Mouse (Mus musculus) bone marrow, adult 2 months (tissue): ENCODE data around the gene Dpt. TPM values are rescaled to one million over a fixed set of nuclear protein-coding genes. Genes with fewer than 3 reads are reported as not detected.

Source experiments
- H3K27ac ChIP-seq: fragments of 200-500 bp; 2 replicates; pipeline ENCODE4 v1.5.1; 2012; ENCODE audit warnings: low read depth, mild to moderate bottlenecking, control low read depth, inconsistent platforms, low read length; ENCODE audit not compliant: control insufficient read depth, poor library complexity, insufficient read depth
- H3K4me1 ChIP-seq: fragments of 200-500 bp; 2 replicates; pipeline ENCODE4 v1.6.1; 2011; ENCODE audit warnings: low read length; ENCODE audit not compliant: control insufficient read depth, insufficient read depth
- H3K4me3 ChIP-seq: fragments of 200-500 bp; replicated peaks from 2 replicates; pipeline ENCODE3; 2011; ENCODE audit warnings: mild to moderate bottlenecking, low read depth, low read length, control low read depth; ENCODE audit not compliant: control insufficient read depth
- CTCF ChIP-seq: fragments of 200-500 bp; IDR thresholded peaks from 2 replicates; pipeline ENCODE4 v1.5.1; 2011; ENCODE audit warnings: low read length, control low read depth; ENCODE audit not compliant: control insufficient read depth, insufficient read depth
- POLR2A ChIP-seq: fragments of 200-500 bp; IDR thresholded peaks from 2 replicates; pipeline ENCODE4 v1.6.1; 2011; ENCODE audit warnings: low read depth, mild to moderate bottlenecking, control low read depth, low read length, borderline replicate concordance; ENCODE audit not compliant: control insufficient read depth
- WGBS: fragments of 180-500 bp; shearing (Covaris S2); methylation state at CpG from one replicate; pipeline ENCODE4 v1.1.7; 2018; 5-methylcytosine and 5-hydroxymethylcytosine counted together
- polyA plus RNA-seq: library from polyadenylated mRNA; stranded (reverse); fragments of >200 nt; gene quantifications from 2 replicates; pipeline ENCODE4 v1.2.4, GENCODE M21; 2011; ENCODE audit warnings: low replicate concordance; ENCODE audit not compliant: missing spikeins, insufficient read depth, insufficient read length

Gene Dpt
- polyA plus RNA-seq = 1.5 TPM in 1 of 2 replicates, not detected in the other

DNA sequence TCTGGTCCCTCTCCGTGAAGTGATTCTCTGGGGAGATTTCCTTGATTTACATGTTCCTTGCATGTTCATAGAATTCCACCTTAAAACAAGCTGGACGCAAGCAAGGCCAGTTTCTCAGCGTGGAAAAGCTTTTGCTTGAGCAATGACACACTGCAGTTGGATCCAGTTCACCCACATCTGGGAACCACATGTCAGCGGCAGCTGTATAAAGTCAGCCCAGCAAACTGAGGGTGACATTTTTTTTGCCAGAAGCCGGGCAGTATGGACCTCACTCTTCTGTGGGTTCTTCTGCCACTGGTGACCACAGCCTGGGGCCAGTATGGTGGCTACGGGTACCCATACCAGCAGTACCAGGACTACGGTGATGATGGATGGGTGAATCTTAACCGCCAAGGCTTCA is at the start of gene Dpt:
Gene Dpt (plus strand): TSS at position 174 of the 400 bp plus-strand sequence.
- TF ChIP-seq CTCF (no peak), POLR2A (no peak)
- H3K4me1 ChIP-seq = no peaks in the 10 kb centered on the region
- 85% methylated on average over 8 of the region's 8 CpGs for WGBS
- H3K4me3 ChIP-seq = no peak within 1 kb of the TSS
- H3K27ac ChIP-seq = no peak within 1 kb of the TSS

- H3K4me1 ChIP-seq = no peaks in the 10 kb centered on the region
- H3K27ac ChIP-seq = no peak overlapping the region
- H3K4me3 ChIP-seq = no peak overlapping the region
- 80% methylated on average over 4 of the region's 4 CpGs for WGBS
- TF ChIP-seq CTCF (no peak), POLR2A (no peak)
Measured at GRCm38 (mm10) chr1:164753736-164754135, 42.7 kb upstream of the Dpt start.

DNA sequence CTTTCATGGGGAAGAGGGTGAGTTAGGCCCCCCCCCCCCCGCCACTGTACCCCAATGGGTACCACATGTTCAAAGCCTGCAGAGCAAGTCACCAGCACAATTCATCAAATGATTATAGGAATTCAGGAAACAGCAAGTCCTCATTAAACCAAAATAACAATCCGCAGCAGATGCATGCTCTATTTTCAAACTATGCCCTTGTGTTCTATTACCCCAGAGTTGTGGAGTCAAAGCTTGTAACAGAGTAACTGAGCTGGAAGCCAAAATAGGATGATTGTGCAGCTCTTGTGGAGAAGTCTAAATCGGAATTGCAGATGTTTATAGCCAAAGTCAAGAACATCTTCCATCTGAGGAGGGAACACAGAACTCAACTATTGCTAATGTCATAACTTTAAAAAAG is 40.8 kb upstream of the Dpt start:
- H3K4me3 ChIP-seq = no peak overlapping the region
- TF ChIP-seq CTCF = no peak
- no peak for TF ChIP-seq POLR2A
- H3K27ac ChIP-seq = no peak overlapping the region
- no peaks in the 10 kb centered on the region; the same call in 1 of the 2 replicates for H3K4me1 ChIP-seq
- 78% methylated on average over 3 of the region's 3 CpGs for WGBS

GRCm38 (mm10) chr1:164756951-164757350 is 39.5 kb upstream of the Dpt start:
- Histone ChIP-seq H3K4me1 (no peaks in the 10 kb centered on the region; the same call in 1 of the 2 replicates), H3K4me3 (no peak overlapping the region), H3K27ac (no peak overlapping the region)
- 44% methylated on average over 2 of the region's 2 CpGs for WGBS
- TF ChIP-seq POLR2A = no peak
- TF ChIP-seq CTCF = no peak

GRCm38 (mm10) chr1:164758401-164758800 is 38.0 kb upstream of the Dpt start:
- H3K4me1 ChIP-seq = no peaks in the 10 kb centered on the region; the same call in 1 of the 2 replicates
- no peak overlapping the region for H3K27ac ChIP-seq
- no peak overlapping the region for H3K4me3 ChIP-seq
- 71% methylated on average over 2 of the region's 2 CpGs for WGBS
- no peak for TF ChIP-seq CTCF
- TF ChIP-seq POLR2A = no peak

DNA sequence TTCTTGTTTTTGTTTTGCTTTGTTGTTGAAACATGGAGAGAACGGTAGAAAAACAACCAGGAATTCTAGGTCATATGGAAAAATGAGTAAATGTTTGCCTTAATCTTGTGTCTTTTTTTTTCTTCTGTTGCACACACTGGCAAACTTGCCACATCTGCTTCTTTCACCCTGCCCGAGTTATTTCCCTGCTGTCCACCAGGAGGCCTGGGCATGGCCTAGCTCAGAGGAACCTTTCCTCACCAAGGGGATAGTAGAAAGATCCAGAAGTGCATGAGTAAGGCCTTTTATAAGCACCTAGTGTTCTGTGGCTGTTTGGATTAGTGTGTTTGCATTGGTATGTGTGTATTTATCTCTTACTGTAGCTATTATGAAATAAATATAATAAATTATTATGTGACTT is 34.2 kb upstream of the Dpt start:
- WGBS = 47% methylated on average over 2 of the region's 2 CpGs

DNA sequence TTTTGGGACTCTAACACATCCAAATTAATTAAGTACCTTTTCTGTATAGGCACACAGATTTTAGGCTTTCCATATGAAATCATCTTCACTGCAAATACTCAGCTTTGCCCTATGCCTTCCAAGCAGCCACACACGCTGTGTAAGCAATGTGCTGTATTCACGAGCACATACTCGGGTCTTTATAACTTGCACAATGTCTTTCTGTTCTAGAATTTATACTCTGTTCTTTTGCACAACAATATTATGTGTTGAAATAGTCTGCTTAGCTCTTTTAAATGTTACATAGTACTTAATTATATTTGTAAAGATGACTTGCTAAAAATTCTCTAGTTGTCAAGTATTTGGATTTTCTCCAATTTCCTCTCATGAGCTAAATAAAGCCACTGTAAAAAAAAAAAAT is 29.8 kb upstream of the Dpt start:
- WGBS = 51% methylated on average over 3 of the region's 3 CpGs
- TF ChIP-seq POLR2A = no peak
- Histone ChIP-seq H3K4me3 (no peak overlapping the region), H3K4me1 (peaks cover 2% of the 10 kb centered on the region; the same call in 1 of the 2 replicates), H3K27ac (no peak overlapping the region)

More for the DNA sequence above, 34.2 kb upstream of the Dpt start:
- TF ChIP-seq POLR2A = no peak
- TF ChIP-seq CTCF = peak; percentile 45
- no peak overlapping the region for H3K4me3 ChIP-seq
- no peak overlapping the region for H3K27ac ChIP-seq
- no peaks in the 10 kb centered on the region; the same call in 1 of the 2 replicates for H3K4me1 ChIP-seq

GRCm38 (mm10) chr1:164770611-164771010 is 25.8 kb upstream of the Dpt start:
- Histone ChIP-seq H3K27ac (no peak overlapping the region), H3K4me1 (peaks cover 2% of the 10 kb centered on the region; the same call in 1 of the 2 replicates), H3K4me3 (no peak overlapping the region)
- 86% methylated on average over 7 of the region's 7 CpGs for WGBS
- TF ChIP-seq CTCF = no peak
